Mouse (Mus musculus): ENCODE measurements around the gene Eloa. TPM values are rescaled to one million over a fixed set of nuclear protein-coding genes. Genes with fewer than 3 reads are reported as not detected.
A peak's percentile ranks its signal among the peaks of the same experiment; 100 is the strongest.

Gene Eloa
- polyA plus RNA-seq, 1 experiment from 2014 or later, result 34.6 TPM

GRCm38 (mm10) chr4:135976146-135976545, 45.4 kb downstream of the Eloa start:
- H3K9ac ChIP-seq (ENCODE audit: low read length), result no peak overlapping the region
- H3K9me3 ChIP-seq (replicated peaks; ENCODE audit: control insufficient read depth, low read length), result no peaks in the 10 kb centered on the region
- no peak overlapping the region for H3K27ac ChIP-seq (ENCODE audit: low read length)
- H3K36me3 ChIP-seq (ENCODE audit: control insufficient read depth, insufficient read depth), result peaks cover 23% of the 10 kb centered on the region
- H3K4me1 ChIP-seq (ENCODE audit: control insufficient read depth, insufficient read depth, low read length), result peaks cover 12% of the 10 kb centered on the region
- no peak overlapping the region for H3K4me3 ChIP-seq (ENCODE audit: low read length)
- no peaks in the 10 kb centered on the region for H3K27me3 ChIP-seq (ENCODE audit: control insufficient read depth, insufficient read depth, low read length)
- H3K4me2 ChIP-seq (ENCODE audit: low read depth, low read length), result no peak overlapping the region
- WGBS, result 88% methylated on average over 12 of the region's 12 CpGs
- no peak for ATAC-seq (replicated peaks; ENCODE audit: extremely low read depth, insufficient read depth, low FRiP score)

DNA sequence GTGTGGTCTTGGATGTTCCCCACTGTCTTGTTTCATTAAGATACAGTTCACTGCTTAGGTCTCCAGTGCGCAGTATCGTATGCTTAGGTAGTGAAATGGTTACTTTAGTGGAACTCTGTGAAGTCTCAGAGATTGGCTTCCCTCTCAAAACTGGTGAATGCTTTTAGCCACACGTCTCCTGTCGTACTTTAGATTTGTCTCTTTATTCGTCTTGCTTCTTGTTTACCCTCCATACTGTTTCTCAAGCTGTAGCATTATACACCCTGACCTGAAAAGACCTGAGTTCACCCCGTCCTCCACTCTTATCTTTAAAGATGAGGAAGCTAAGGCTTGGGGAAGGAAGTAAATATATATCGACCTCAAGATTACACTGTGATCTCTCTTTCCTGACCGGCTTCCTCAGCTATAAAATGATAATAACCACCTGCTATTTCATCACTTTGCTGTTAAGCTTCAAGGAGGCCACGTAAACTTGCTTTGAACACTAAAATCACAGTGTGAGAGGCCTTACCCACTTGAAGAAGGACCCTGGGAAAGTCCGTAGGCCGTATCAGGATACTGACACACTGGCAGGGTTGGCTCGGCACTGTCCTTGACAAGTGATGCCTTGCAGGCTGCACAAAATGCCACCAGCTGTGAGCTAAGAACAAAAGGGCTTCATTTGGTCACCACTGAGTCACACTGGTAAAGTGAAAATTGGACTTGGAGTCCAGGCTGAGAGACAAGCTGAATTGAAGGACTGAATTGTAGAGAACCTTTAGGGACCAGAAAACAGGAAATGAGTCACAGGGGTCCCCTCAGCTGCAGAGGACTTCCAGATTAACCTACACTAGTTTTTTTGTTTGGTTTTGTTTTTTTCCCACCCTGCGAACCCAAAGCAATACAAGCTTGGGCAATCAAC, 48.4 kb downstream of the Eloa start:
- Histone ChIP-seq H3K9ac (ENCODE audit: low read length) (peak overlapping the region; percentile 83; the same call in 1 of the 2 replicates), H3K27ac (ENCODE audit: low read length) (peak overlapping the region; percentile 4), H3K4me2 (ENCODE audit: low read depth, low read length) (peak overlapping the region; percentile 93), H3K4me3 (ENCODE audit: low read length) (peak overlapping the region; percentile 73), H3K9me3 (replicated peaks; ENCODE audit: control insufficient read depth, low read length) (no peaks in the 10 kb centered on the region), H3K27me3 (ENCODE audit: control insufficient read depth, insufficient read depth, low read length) (no peaks in the 10 kb centered on the region), H3K36me3 (ENCODE audit: control insufficient read depth, insufficient read depth) (peaks cover 38% of the 10 kb centered on the region), H3K4me1 (ENCODE audit: control insufficient read depth, insufficient read depth, low read length) (peaks cover 12% of the 10 kb centered on the region)
- WGBS, result 49% methylated on average over 13 of the region's 13 CpGs
- no peak for ATAC-seq (replicated peaks; ENCODE audit: extremely low read depth, insufficient read depth, low FRiP score)

DNA sequence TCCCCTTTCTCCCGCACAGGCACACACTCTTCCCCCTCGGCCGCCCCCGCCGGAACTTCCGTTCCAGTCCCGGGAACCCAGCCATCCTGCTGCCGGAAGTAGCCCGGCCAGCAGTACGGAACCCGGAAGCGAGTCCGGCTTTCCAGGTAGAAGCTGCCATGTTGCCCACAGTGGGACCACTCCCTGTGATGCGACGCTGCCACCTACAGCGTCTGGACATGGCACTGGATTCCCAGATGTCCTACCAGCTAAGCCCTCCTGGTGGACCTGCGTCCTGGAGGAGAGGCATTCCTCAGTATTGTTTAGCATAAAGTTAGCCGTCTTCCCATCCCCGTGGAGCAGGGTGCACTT, 49.0 kb downstream of the Eloa start, which contains the start of gene Lypla2:
TSS of gene Lypla2 (minus strand) at position 71 of the 351 bp plus-strand sequence.
- Histone ChIP-seq H3K4me1 (ENCODE audit: control insufficient read depth, insufficient read depth, low read length) (peaks cover 12% of the 10 kb centered on the region), H3K4me3 (ENCODE audit: low read length) (peak within 1 kb of the TSS; percentile 73), H3K27me3 (ENCODE audit: control insufficient read depth, insufficient read depth, low read length) (no peaks in the 10 kb centered on the region), H3K4me2 (ENCODE audit: low read depth, low read length) (peak within 1 kb of the TSS; percentile 93), H3K9me3 (replicated peaks; ENCODE audit: control insufficient read depth, low read length) (no peaks in the 10 kb centered on the region), H3K36me3 (ENCODE audit: control insufficient read depth, insufficient read depth) (peaks cover 42% of the 10 kb centered on the region), H3K9ac (ENCODE audit: low read length) (peak within 1 kb of the TSS; percentile 83), H3K27ac (ENCODE audit: low read length) (peak within 1 kb of the TSS; percentile 47)
- peak; percentile 86 for ATAC-seq (replicated peaks; ENCODE audit: extremely low read depth, insufficient read depth, low FRiP score)
- WGBS, result 2% methylated on average over 19 of the region's 19 CpGs

DNA sequence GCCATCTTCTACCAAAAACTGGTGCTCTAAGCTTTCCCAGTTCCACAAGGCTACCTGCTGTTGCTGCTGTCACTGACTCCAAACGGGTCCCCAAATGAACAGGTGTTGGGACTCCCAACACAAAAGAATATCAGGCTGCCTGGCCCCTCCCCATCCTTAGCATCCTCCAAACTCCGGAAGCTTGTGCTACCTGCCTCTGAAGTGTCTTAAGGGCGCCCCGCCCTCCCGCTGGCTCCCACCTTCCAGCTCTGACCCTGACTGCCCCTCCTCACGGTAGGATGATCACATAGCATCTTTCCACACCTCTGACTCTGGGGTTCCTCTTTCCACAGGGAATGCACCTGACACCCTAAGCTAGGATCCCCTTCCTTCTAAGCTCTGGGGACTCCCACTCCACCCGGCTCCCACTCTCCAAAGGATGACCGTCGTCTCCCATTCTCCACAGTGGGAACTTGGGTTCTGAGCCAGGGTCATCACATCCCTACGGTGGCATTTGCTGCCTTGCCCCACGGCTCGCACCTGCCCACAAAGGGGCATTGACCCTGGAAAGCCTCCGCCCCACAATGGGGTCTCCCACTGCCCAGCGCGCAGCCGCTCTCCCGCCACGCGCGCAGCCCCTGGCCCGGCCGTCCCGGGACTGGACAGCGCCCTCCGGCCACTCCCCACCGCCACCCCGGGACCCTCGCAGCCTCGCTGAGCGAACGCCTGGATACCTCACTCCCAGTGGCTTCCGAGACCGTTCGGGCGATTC, 49.6 kb downstream of the Eloa start:
- peak overlapping the region; percentile 83 for H3K9ac ChIP-seq (ENCODE audit: low read length)
- peak; percentile 28; the same call in 1 of the 2 replicates for ATAC-seq (replicated peaks; ENCODE audit: extremely low read depth, insufficient read depth, low FRiP score)
- H3K4me2 ChIP-seq (ENCODE audit: low read depth, low read length), result peak overlapping the region; percentile 93
- under 1% methylated on average over 35 of the region's 35 CpGs for WGBS
- peak overlapping the region; percentile 73 for H3K4me3 ChIP-seq (ENCODE audit: low read length)
- H3K9me3 ChIP-seq (replicated peaks; ENCODE audit: control insufficient read depth, low read length), result no peaks in the 10 kb centered on the region
- H3K36me3 ChIP-seq (ENCODE audit: control insufficient read depth, insufficient read depth), result peaks cover 48% of the 10 kb centered on the region
- peak overlapping the region; percentile 47 for H3K27ac ChIP-seq (ENCODE audit: low read length)
- peaks cover 12% of the 10 kb centered on the region for H3K4me1 ChIP-seq (ENCODE audit: control insufficient read depth, insufficient read depth, low read length)
- no peaks in the 10 kb centered on the region for H3K27me3 ChIP-seq (ENCODE audit: control insufficient read depth, insufficient read depth, low read length)

GRCm38 (mm10) chr4:135970585-135970984, 51.0 kb downstream of the Eloa start:
- no peak for ATAC-seq (replicated peaks; ENCODE audit: extremely low read depth, insufficient read depth, low FRiP score)
- no peak overlapping the region for H3K4me3 ChIP-seq (ENCODE audit: low read length)
- H3K4me1 ChIP-seq (ENCODE audit: control insufficient read depth, insufficient read depth, low read length), result peaks cover 12% of the 10 kb centered on the region
- peaks cover 43% of the 10 kb centered on the region for H3K36me3 ChIP-seq (ENCODE audit: control insufficient read depth, insufficient read depth)
- no peak overlapping the region for H3K4me2 ChIP-seq (ENCODE audit: low read depth, low read length)
- WGBS, result 85% methylated on average over 11 of the region's 11 CpGs
- no peaks in the 10 kb centered on the region for H3K9me3 ChIP-seq (replicated peaks; ENCODE audit: control insufficient read depth, low read length)
- H3K9ac ChIP-seq (ENCODE audit: low read length), result no peak overlapping the region
- H3K27ac ChIP-seq (ENCODE audit: low read length), result no peak overlapping the region
- no peaks in the 10 kb centered on the region for H3K27me3 ChIP-seq (ENCODE audit: control insufficient read depth, insufficient read depth, low read length)

- no peak overlapping the region for H3K4me2 ChIP-seq (ENCODE audit: low read depth, low read length)
- peaks cover 23% of the 10 kb centered on the region for H3K4me1 ChIP-seq (ENCODE audit: control insufficient read depth, insufficient read depth, low read length)
- WGBS, result 83% methylated on average over 13 of the region's 13 CpGs
- H3K36me3 ChIP-seq (ENCODE audit: control insufficient read depth, insufficient read depth), result peaks cover 34% of the 10 kb centered on the region
- H3K27me3 ChIP-seq (ENCODE audit: control insufficient read depth, insufficient read depth, low read length), result no peaks in the 10 kb centered on the region
- no peak overlapping the region for H3K27ac ChIP-seq (ENCODE audit: low read length)
- no peak overlapping the region for H3K4me3 ChIP-seq (ENCODE audit: low read length)
- H3K9me3 ChIP-seq (replicated peaks; ENCODE audit: control insufficient read depth, low read length), result no peaks in the 10 kb centered on the region
- no peak for ATAC-seq (replicated peaks; ENCODE audit: extremely low read depth, insufficient read depth, low FRiP score)
- no peak overlapping the region for H3K9ac ChIP-seq (ENCODE audit: low read length)
Measured at GRCm38 (mm10) chr4:135969070-135969750, 52.4 kb downstream of the Eloa start.

- H3K27me3 ChIP-seq (ENCODE audit: control insufficient read depth, insufficient read depth, low read length), result no peaks in the 10 kb centered on the region
- no peak overlapping the region for H3K4me3 ChIP-seq (ENCODE audit: low read length)
- H3K4me2 ChIP-seq (ENCODE audit: low read depth, low read length), result no peak overlapping the region
- WGBS, result 73% methylated on average over 18 of the region's 19 CpGs
- H3K9me3 ChIP-seq (replicated peaks; ENCODE audit: control insufficient read depth, low read length), result no peaks in the 10 kb centered on the region
- peaks cover 25% of the 10 kb centered on the region for H3K4me1 ChIP-seq (ENCODE audit: control insufficient read depth, insufficient read depth, low read length)
- H3K9ac ChIP-seq (ENCODE audit: low read length), result no peak overlapping the region
- no peak overlapping the region for H3K27ac ChIP-seq (ENCODE audit: low read length)
- no peak for ATAC-seq (replicated peaks; ENCODE audit: extremely low read depth, insufficient read depth, low FRiP score)
- H3K36me3 ChIP-seq (ENCODE audit: control insufficient read depth, insufficient read depth), result peaks cover 34% of the 10 kb centered on the region
Measured at GRCm38 (mm10) chr4:135968271-135968869, 53.2 kb downstream of the Eloa start.

DNA sequence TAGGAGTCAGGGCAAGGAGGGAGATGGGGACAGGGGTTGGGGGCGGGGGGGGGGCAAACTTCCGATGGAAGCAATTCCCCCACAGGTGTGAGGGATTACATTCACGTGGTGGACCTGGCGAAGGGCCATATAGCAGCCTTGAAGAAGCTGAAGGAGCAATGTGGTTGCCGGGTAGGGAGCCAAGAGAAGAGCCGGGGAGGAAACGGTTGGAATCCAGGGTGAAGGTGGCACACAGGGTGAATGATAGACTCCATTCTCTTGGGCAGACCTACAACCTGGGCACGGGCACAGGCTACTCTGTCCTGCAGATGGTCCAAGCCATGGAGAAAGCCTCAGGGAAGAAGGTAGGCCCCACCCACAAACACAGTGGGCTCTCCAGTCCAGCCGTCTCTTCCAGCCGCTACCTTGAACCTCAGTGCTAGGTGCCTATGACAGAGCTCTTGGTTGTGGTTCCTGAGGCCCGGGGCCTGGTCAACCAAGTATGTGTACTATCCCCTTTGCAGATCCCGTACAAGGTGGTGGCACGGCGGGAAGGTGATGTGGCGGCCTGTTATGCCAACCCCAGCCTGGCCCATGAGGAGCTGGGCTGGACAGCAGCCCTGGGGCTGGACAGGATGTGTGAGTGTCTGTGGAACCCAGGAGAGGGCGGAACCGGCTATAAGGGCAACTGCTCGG, 54.3 kb downstream of the Eloa start:
- WGBS, result 89% methylated on average over 18 of the region's 18 CpGs
- ATAC-seq (replicated peaks; ENCODE audit: extremely low read depth, insufficient read depth, low FRiP score), result no peak
- H3K4me2 ChIP-seq (ENCODE audit: low read depth, low read length), result no peak overlapping the region
- H3K9me3 ChIP-seq (replicated peaks; ENCODE audit: control insufficient read depth, low read length), result no peaks in the 10 kb centered on the region
- no peak overlapping the region for H3K9ac ChIP-seq (ENCODE audit: low read length)
- no peak overlapping the region for H3K4me3 ChIP-seq (ENCODE audit: low read length)
- H3K27me3 ChIP-seq (ENCODE audit: control insufficient read depth, insufficient read depth, low read length), result no peaks in the 10 kb centered on the region
- peaks cover 28% of the 10 kb centered on the region for H3K4me1 ChIP-seq (ENCODE audit: control insufficient read depth, insufficient read depth, low read length)
- peaks cover 34% of the 10 kb centered on the region for H3K36me3 ChIP-seq (ENCODE audit: control insufficient read depth, insufficient read depth)
- H3K27ac ChIP-seq (ENCODE audit: low read length), result no peak overlapping the region

All from heart, embryonic 16.5 days (tissue).